Mouse (Mus musculus): ENCODE measurements at regions not wholly inside any gene's neighbourhood (a gene's known extent, or its start where the extent isn't known, plus 50 kb on each side); places are given as distances from the start of the nearest gene placed in this dataset.
A peak's percentile ranks its signal among the peaks of the same experiment; 100 is the strongest.

GRCm38 (mm10) chr7:71749886-71750285 is 398.6 kb upstream of the Gm10295 start:
- no peak overlapping the region for H3K27ac ChIP-seq (ENCODE audit: low read depth)
- no peak overlapping the region for H3K4me2 ChIP-seq (ENCODE audit: low read depth, low read length)
- no peaks in the 10 kb centered on the region for H3K36me3 ChIP-seq (replicated peaks; ENCODE audit: insufficient read depth, low read length)
- H3K4me1 ChIP-seq (ENCODE audit: insufficient read depth), result no peaks in the 10 kb centered on the region
- H3K27me3 ChIP-seq (ENCODE audit: insufficient read depth, low read length), result no peaks in the 10 kb centered on the region
- ATAC-seq (no peak), DNase-seq (no peak)
- no peak overlapping the region for H3K9ac ChIP-seq (replicated peaks)
- no peaks in the 10 kb centered on the region for H3K9me3 ChIP-seq (ENCODE audit: low read length)
- TF ChIP-seq CTCF (IDR thresholded peaks at IDR 0.05; ENCODE audit: low read depth), result no peak
- TF ChIP-seq EP300 (IDR thresholded peaks at IDR 0.05; ENCODE audit: low read depth), result no peak
- 70% methylated on average over 5 of the region's 5 CpGs for WGBS (ENCODE audit: insufficient replicate concordance)
- no peak overlapping the region for H3K4me3 ChIP-seq (ENCODE audit: low read depth, low read length)

GRCm38 (mm10) chr7:71746118-71746897 is 395.0 kb upstream of the Gm10295 start:
- no peak for ATAC-seq
- 76% methylated on average over 7 of the region's 7 CpGs for WGBS (ENCODE audit: insufficient replicate concordance)

GRCm38 (mm10) chr7:71728509-71728908 is 377.2 kb upstream of the Gm10295 start:
- ATAC-seq, result no peak
- TF ChIP-seq CTCF (IDR thresholded peaks at IDR 0.05; ENCODE audit: low read depth), result no peak
- no peak for TF ChIP-seq EP300 (IDR thresholded peaks at IDR 0.05; ENCODE audit: low read depth)
- Histone ChIP-seq H3K9ac (replicated peaks) (no peak overlapping the region), H3K36me3 (replicated peaks; ENCODE audit: insufficient read depth, low read length) (no peaks in the 10 kb centered on the region), H3K4me2 (ENCODE audit: low read depth, low read length) (no peak overlapping the region), H3K4me1 (ENCODE audit: insufficient read depth) (no peaks in the 10 kb centered on the region), H3K27me3 (ENCODE audit: insufficient read depth, low read length) (no peaks in the 10 kb centered on the region), H3K27ac (ENCODE audit: low read depth) (no peak overlapping the region), H3K9me3 (ENCODE audit: low read length) (no peaks in the 10 kb centered on the region), H3K4me3 (ENCODE audit: low read depth, low read length) (no peak overlapping the region)
- DNase-seq, result no peak

More at GRCm38 (mm10) chr7:71746118-71746897, 395.0 kb upstream of the Gm10295 start:
- no peak overlapping the region for H3K27ac ChIP-seq (ENCODE audit: low read depth)
- H3K4me3 ChIP-seq (ENCODE audit: low read depth, low read length), result no peak overlapping the region
- H3K27me3 ChIP-seq (ENCODE audit: insufficient read depth, low read length), result no peaks in the 10 kb centered on the region
- no peaks in the 10 kb centered on the region for H3K4me1 ChIP-seq (ENCODE audit: insufficient read depth)
- TF ChIP-seq EP300 (IDR thresholded peaks at IDR 0.05; ENCODE audit: low read depth) (no peak), CTCF (IDR thresholded peaks at IDR 0.05; ENCODE audit: low read depth) (no peak)
- no peak overlapping the region for H3K9ac ChIP-seq (replicated peaks)
- H3K36me3 ChIP-seq (replicated peaks; ENCODE audit: insufficient read depth, low read length), result no peaks in the 10 kb centered on the region
- H3K9me3 ChIP-seq (ENCODE audit: low read length), result no peaks in the 10 kb centered on the region
- no peak overlapping the region for H3K4me2 ChIP-seq (ENCODE audit: low read depth, low read length)
- DNase-seq, result no peak

- TF ChIP-seq CTCF (IDR thresholded peaks at IDR 0.05; ENCODE audit: low read depth) (no peak), EP300 (IDR thresholded peaks at IDR 0.05; ENCODE audit: low read depth) (peak; percentile 55)
- Histone ChIP-seq H3K27me3 (ENCODE audit: insufficient read depth, low read length) (peaks cover 13% of the 10 kb centered on the region), H3K36me3 (replicated peaks; ENCODE audit: insufficient read depth, low read length) (no peaks in the 10 kb centered on the region), H3K9ac (replicated peaks) (no peak overlapping the region), H3K9me3 (ENCODE audit: low read length) (no peaks in the 10 kb centered on the region), H3K27ac (ENCODE audit: low read depth) (no peak overlapping the region), H3K4me1 (ENCODE audit: insufficient read depth) (0 out of 2 replicates have a peak, but pooled peaks cover 4% of the 10 kb centered on the region), H3K4me3 (ENCODE audit: low read depth, low read length) (no peak overlapping the region), H3K4me2 (ENCODE audit: low read depth, low read length) (no peak overlapping the region)
- ATAC-seq, result no peak
- DNase-seq, result no peak
- WGBS (ENCODE audit: insufficient replicate concordance), result 24% methylated on average over 4 of the region's 4 CpGs
These were observed 356.9 kb upstream of the Gm10295 start for GRCm38 (mm10) chr7:71708209-71708608.

- TF ChIP-seq EP300 (IDR thresholded peaks at IDR 0.05; ENCODE audit: low read depth) (no peak), CTCF (IDR thresholded peaks at IDR 0.05; ENCODE audit: low read depth) (no peak)
- Histone ChIP-seq H3K27me3 (ENCODE audit: insufficient read depth, low read length) (peaks cover 13% of the 10 kb centered on the region), H3K9me3 (ENCODE audit: low read length) (no peaks in the 10 kb centered on the region), H3K4me3 (ENCODE audit: low read depth, low read length) (no peak overlapping the region), H3K36me3 (replicated peaks; ENCODE audit: insufficient read depth, low read length) (no peaks in the 10 kb centered on the region), H3K27ac (ENCODE audit: low read depth) (peak overlapping the region; percentile 16; the same call in 1 of the 2 replicates), H3K4me1 (ENCODE audit: insufficient read depth) (0 out of 2 replicates have a peak, but pooled peaks cover 4% of the 10 kb centered on the region), H3K9ac (replicated peaks) (no peak overlapping the region), H3K4me2 (ENCODE audit: low read depth, low read length) (no peak overlapping the region)
- 47% methylated on average over 3 of the region's 3 CpGs for WGBS (ENCODE audit: insufficient replicate concordance)
- DNase-seq (no peak), ATAC-seq (no peak)
These were observed 354.9 kb upstream of the Gm10295 start for GRCm38 (mm10) chr7:71706201-71706600.

- H3K36me3 ChIP-seq (replicated peaks; ENCODE audit: insufficient read depth, low read length), result no peaks in the 10 kb centered on the region
- H3K9ac ChIP-seq (replicated peaks), result no peak overlapping the region
- 0 out of 2 replicates have a peak, but pooled peaks cover 4% of the 10 kb centered on the region for H3K4me1 ChIP-seq (ENCODE audit: insufficient read depth)
- 2% methylated on average over 58 of the region's 59 CpGs for whole genome bisulfite sequencing (ENCODE audit: insufficient replicate concordance)
- H3K4me3 ChIP-seq (ENCODE audit: low read depth, low read length), result peak overlapping the region; percentile 25
- ATAC-seq (peak; percentile 66), DNase-seq (peak; percentile 47)
- TF ChIP-seq EP300 (IDR thresholded peaks at IDR 0.05; ENCODE audit: low read depth), result no peak
- no peak for TF ChIP-seq CTCF (IDR thresholded peaks at IDR 0.05; ENCODE audit: low read depth)
- peaks cover 13% of the 10 kb centered on the region for H3K27me3 ChIP-seq (ENCODE audit: insufficient read depth, low read length)
- no peaks in the 10 kb centered on the region for H3K9me3 ChIP-seq (ENCODE audit: low read length)
- peak overlapping the region; percentile 16; the same call in 1 of the 2 replicates for H3K27ac ChIP-seq (ENCODE audit: low read depth)
- H3K4me2 ChIP-seq (ENCODE audit: low read depth, low read length), result peak overlapping the region; percentile 57
These were observed 354.3 kb upstream of the Gm10295 start for GRCm38 (mm10) chr7:71705426-71706050.
